Mouse (Mus musculus) heart, embryonic 12.5 days (tissue): ENCODE measurements at regions not wholly inside any gene's neighbourhood (a gene's known extent, or its start where the extent isn't known, plus 50 kb on each side); places are given as distances from the start of the nearest gene placed in this dataset.

ENCODE experiments used
- ATAC-seq: fragments of 200-750 bp; cut with Nextera tagmentation; 2 replicates; pipeline ENCODE4 v1.8.0; 2017; ENCODE audit warnings: moderate TSS enrichment, moderate library complexity; ENCODE audit not compliant: insufficient number of reproducible peaks, low FRiP score
- H3K27ac ChIP-seq: fragments of 300-500 bp; sonication (generic); 2 replicates; pipeline ENCODE4 v1.5.1; 2016; ENCODE audit warnings: mild to moderate bottlenecking, moderate library complexity; ENCODE audit not compliant: poor library complexity, severe bottlenecking
- H3K27me3 ChIP-seq: fragments of 300-500 bp; sonication (generic); replicated peaks from 2 replicates; pipeline ENCODE4 v1.6.1; 2016; ENCODE audit warnings: mild to moderate bottlenecking, moderate library complexity
- H3K36me3 ChIP-seq: fragments of 300-500 bp; sonication (generic); 2 replicates; pipeline ENCODE4 v1.6.1; 2016; ENCODE audit warnings: mild to moderate bottlenecking, moderate library complexity
- H3K4me1 ChIP-seq: fragments of 300-500 bp; sonication (generic); replicated peaks from 2 replicates; pipeline ENCODE4 v1.6.1; 2016; ENCODE audit warnings: mild to moderate bottlenecking
- H3K4me2 ChIP-seq: fragments of 300-500 bp; sonication (generic); 2 replicates; pipeline ENCODE4 v1.6.1; 2016; ENCODE audit warnings: mild to moderate bottlenecking, moderate library complexity
- H3K4me3 ChIP-seq: fragments of 300-500 bp; sonication (generic); 2 replicates; pipeline ENCODE4 v1.5.1; 2016; ENCODE audit warnings: mild to moderate bottlenecking
- H3K9ac ChIP-seq: fragments of 300-500 bp; sonication (generic); 2 replicates; pipeline ENCODE4 v1.6.1; 2016; ENCODE audit warnings: mild to moderate bottlenecking, moderate library complexity
- H3K9me3 ChIP-seq: fragments of 300-500 bp; sonication (generic); replicated peaks from 2 replicates; pipeline ENCODE4 v1.6.1; 2016; ENCODE audit warnings: mild to moderate bottlenecking, moderate library complexity
- WGBS: fragments of 180-500 bp; shearing (Covaris S2); methylation state at CpG from one replicate; pipeline ENCODE4 v1.1.7; 2016; 5-methylcytosine and 5-hydroxymethylcytosine counted together

GRCm38 (mm10) chr19:23044510-23045464 lies 96.2 kb upstream of the Klf9 start:
- Histone ChIP-seq H3K4me3 (no peak overlapping the region), H3K4me1 (no peaks in the 10 kb centered on the region), H3K36me3 (no peaks in the 10 kb centered on the region), H3K9ac (no peak overlapping the region), H3K4me2 (no peak overlapping the region), H3K9me3 (no peaks in the 10 kb centered on the region), H3K27me3 (no peaks in the 10 kb centered on the region), H3K27ac (no peak overlapping the region)
- 69% methylated on average over 16 of the region's 16 CpGs for WGBS
- no peak for ATAC-seq

GRCm38 (mm10) chr19:23051456-23051855 lies 89.6 kb upstream of the Klf9 start:
- Histone ChIP-seq H3K36me3 (no peaks in the 10 kb centered on the region), H3K9ac (no peak overlapping the region), H3K4me2 (no peak overlapping the region), H3K27me3 (no peaks in the 10 kb centered on the region), H3K27ac (no peak overlapping the region), H3K9me3 (no peaks in the 10 kb centered on the region), H3K4me1 (no peaks in the 10 kb centered on the region), H3K4me3 (no peak overlapping the region)
- 85% methylated on average over 4 of the region's 4 CpGs for WGBS
- no peak for ATAC-seq

GRCm38 (mm10) chr19:23054440-23054839 lies 86.6 kb upstream of the Klf9 start:
- Histone ChIP-seq H3K4me2 (no peak overlapping the region), H3K27ac (no peak overlapping the region), H3K9ac (no peak overlapping the region), H3K4me1 (peaks cover 13% of the 10 kb centered on the region), H3K36me3 (no peaks in the 10 kb centered on the region), H3K9me3 (no peaks in the 10 kb centered on the region), H3K27me3 (no peaks in the 10 kb centered on the region), H3K4me3 (no peak overlapping the region)
- WGBS = 53% methylated on average over 4 of the region's 4 CpGs
- ATAC-seq = no peak

DNA sequence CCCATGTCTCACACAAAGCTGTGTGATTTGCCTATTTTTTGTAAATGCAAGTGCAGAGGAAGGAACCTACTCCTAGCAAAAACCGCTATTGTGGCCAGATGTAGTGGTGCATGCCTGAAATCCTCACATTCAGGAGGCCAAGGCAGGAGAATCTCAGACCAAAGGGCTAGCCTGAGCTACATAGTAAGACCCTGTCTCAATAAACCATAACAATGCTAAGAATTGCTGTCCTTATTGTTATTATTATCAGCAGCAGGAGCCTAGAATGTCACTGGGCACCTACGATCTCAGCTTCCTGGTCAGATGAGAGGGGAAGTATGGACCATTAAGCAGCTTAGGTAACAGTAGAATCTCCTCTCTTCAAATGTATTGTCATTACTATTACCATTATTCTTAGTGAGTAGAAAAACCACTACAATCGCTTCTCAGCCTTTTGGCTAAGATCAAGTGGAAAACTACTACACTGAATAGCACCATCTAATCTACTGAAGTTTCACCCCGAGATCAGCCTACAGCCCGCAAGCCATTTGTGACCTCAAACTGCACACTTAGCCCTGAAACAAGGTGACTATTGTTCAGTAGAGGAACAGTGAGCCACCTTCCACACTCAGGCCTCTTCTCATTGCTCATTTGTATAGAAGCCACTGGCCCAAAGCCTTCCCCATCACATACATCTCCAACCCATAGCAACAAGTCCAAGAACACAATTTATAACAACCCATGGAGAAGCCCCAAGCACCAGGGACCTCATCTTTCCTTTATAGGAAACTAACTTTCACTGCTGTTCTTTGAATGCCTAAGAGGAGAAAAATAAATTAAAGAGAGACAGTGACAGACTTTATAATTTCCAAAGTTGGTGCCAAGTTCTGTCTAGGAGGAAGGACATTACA lies 84.9 kb upstream of the Klf9 start:
- H3K36me3 ChIP-seq = no peaks in the 10 kb centered on the region
- no peak for ATAC-seq
- peaks cover 13% of the 10 kb centered on the region for H3K4me1 ChIP-seq
- no peaks in the 10 kb centered on the region for H3K9me3 ChIP-seq
- H3K4me2 ChIP-seq = peak overlapping the region; percentile 91
- H3K27me3 ChIP-seq = no peaks in the 10 kb centered on the region
- H3K4me3 ChIP-seq = peak overlapping the region; percentile 52
- H3K9ac ChIP-seq = peak overlapping the region; percentile 76; the same call in 1 of the 2 replicates
- 85% methylated on average over 5 of the region's 5 CpGs for WGBS
- H3K27ac ChIP-seq = no peak overlapping the region

GRCm38 (mm10) chr19:23056851-23057707 lies 83.9 kb upstream of the Klf9 start:
- H3K27ac ChIP-seq = peak overlapping the region; percentile 54; the same call in 1 of the 2 replicates
- 2% methylated on average over 32 of the region's 32 CpGs for WGBS
- H3K9ac ChIP-seq = peak overlapping the region; percentile 76
- H3K4me3 ChIP-seq = peak overlapping the region; percentile 52
- ATAC-seq = peak; percentile 72; the same call in 1 of the 2 replicates
- peaks cover 13% of the 10 kb centered on the region for H3K4me1 ChIP-seq
- no peaks in the 10 kb centered on the region for H3K27me3 ChIP-seq
- H3K9me3 ChIP-seq = no peaks in the 10 kb centered on the region
- H3K36me3 ChIP-seq = no peaks in the 10 kb centered on the region
- peak overlapping the region; percentile 91 for H3K4me2 ChIP-seq

- ATAC-seq = no peak
- Histone ChIP-seq H3K4me2 (peak overlapping the region; percentile 91), H3K4me3 (peak overlapping the region; percentile 52), H3K27me3 (no peaks in the 10 kb centered on the region), H3K4me1 (peaks cover 13% of the 10 kb centered on the region), H3K36me3 (no peaks in the 10 kb centered on the region), H3K9ac (0 out of 2 replicates have a peak overlapping the region, but pooled peaks have one; percentile 76), H3K9me3 (no peaks in the 10 kb centered on the region), H3K27ac (no peak overlapping the region)
- 31% methylated on average over 11 of the region's 11 CpGs for WGBS
Observed at GRCm38 (mm10) chr19:23057739-23058501, 83.1 kb upstream of the Klf9 start.

- Histone ChIP-seq H3K4me1 (peaks cover 13% of the 10 kb centered on the region), H3K9ac (no peak overlapping the region), H3K4me2 (no peak overlapping the region), H3K36me3 (no peaks in the 10 kb centered on the region), H3K27me3 (no peaks in the 10 kb centered on the region), H3K27ac (no peak overlapping the region), H3K9me3 (no peaks in the 10 kb centered on the region), H3K4me3 (no peak overlapping the region)
- ATAC-seq = no peak
- 49% methylated on average over 4 of the region's 4 CpGs for WGBS
Observed at GRCm38 (mm10) chr19:23058502-23058900, 82.5 kb upstream of the Klf9 start.

DNA sequence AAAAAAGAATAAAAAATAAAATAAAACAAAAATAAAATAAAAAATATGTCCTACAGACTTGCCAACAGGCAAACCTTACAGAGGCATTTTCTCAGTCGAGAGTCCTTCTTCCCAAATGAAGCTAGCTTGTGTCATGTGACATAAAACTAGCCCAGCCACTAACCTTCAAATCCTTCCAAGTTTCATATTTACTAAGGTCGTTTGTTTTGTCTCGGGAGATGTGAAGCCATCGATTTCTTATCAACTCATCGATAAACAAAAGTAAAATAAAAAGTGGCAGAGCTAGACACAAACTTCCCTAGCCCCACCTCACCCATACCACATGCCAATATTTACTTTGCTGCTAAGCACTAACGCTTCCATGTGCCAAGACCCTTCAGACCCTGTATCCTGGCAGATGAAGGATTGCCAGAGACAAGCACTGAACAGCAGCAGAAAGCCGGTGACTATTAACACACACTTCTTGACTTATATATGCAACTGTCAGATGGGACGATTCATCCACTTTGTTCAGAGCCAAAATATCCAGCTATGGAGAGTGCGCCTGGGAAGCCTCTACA lies 79.9 kb upstream of the Klf9 start:
- no peak overlapping the region for H3K4me3 ChIP-seq
- H3K27me3 ChIP-seq = no peaks in the 10 kb centered on the region
- no peak for ATAC-seq
- H3K9me3 ChIP-seq = no peaks in the 10 kb centered on the region
- H3K27ac ChIP-seq = no peak overlapping the region
- 74% methylated on average over 9 of the region's 9 CpGs for WGBS
- H3K4me2 ChIP-seq = no peak overlapping the region
- no peaks in the 10 kb centered on the region for H3K36me3 ChIP-seq
- peaks cover 13% of the 10 kb centered on the region for H3K4me1 ChIP-seq
- no peak overlapping the region for H3K9ac ChIP-seq

- no peak for ATAC-seq
- 80% methylated on average over 2 of the region's 2 CpGs for WGBS
- Histone ChIP-seq H3K27ac (no peak overlapping the region), H3K9me3 (no peaks in the 10 kb centered on the region), H3K9ac (no peak overlapping the region), H3K4me1 (peaks cover 10% of the 10 kb centered on the region), H3K36me3 (no peaks in the 10 kb centered on the region), H3K4me2 (no peak overlapping the region), H3K4me3 (no peak overlapping the region), H3K27me3 (no peaks in the 10 kb centered on the region)
Observed at GRCm38 (mm10) chr19:23061906-23062305, 79.1 kb upstream of the Klf9 start.

DNA sequence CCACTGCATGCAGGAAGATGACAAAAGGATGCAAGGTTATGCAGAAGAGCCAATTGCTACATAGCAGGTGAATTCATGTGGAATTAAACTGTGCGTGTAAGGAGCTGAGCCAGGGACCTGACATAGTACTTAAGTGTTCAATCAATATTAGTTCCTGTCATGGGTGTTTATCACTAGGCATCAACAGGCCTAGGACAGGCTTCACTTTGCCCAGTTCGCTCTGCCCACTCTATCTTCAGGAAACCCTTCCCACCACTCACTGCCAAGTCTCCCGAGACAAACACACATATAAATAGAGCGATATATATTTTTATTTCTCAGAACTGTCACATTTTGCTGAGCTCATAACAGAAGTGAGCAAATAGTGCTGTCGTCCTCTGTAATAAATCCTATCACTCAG lies 78.2 kb upstream of the Klf9 start:
- WGBS = 79% methylated on average over 5 of the region's 5 CpGs
- Histone ChIP-seq H3K4me1 (peaks cover 2% of the 10 kb centered on the region), H3K4me2 (no peak overlapping the region), H3K4me3 (no peak overlapping the region), H3K27ac (no peak overlapping the region), H3K9me3 (no peaks in the 10 kb centered on the region), H3K9ac (no peak overlapping the region), H3K27me3 (no peaks in the 10 kb centered on the region), H3K36me3 (no peaks in the 10 kb centered on the region)
- no peak for ATAC-seq
